Mouse (Mus musculus): ENCODE measurements around the gene Art1. TPM values are rescaled to one million over a fixed set of nuclear protein-coding genes. Genes with fewer than 3 reads are reported as not detected.

The Art1 gene
- 0.78 and 1.7 TPM in 2 replicates for polyA plus RNA-seq (2016; fragmentation: Nextera tagmentation; extraction: Ambion mirVana)

- DNase-seq (ENCODE audit: low spot score): peak; percentile 32
- Histone ChIP-seq H3K9me3 (no peaks in the 10 kb centered on the region), H3K36me3 (0 out of 2 replicates have a peak, but pooled peaks cover 2% of the 10 kb centered on the region), H3K4me1 (replicated peaks) (peaks cover 49% of the 10 kb centered on the region), H3K4me3 (peak within 1 kb of the TSS; percentile 48; the same call in 1 of the 2 replicates), H3K27me3 (ENCODE audit: insufficient read depth, poor library complexity, severe bottlenecking) (peaks cover 11% of the 10 kb centered on the region), H3K27ac (peak within 1 kb of the TSS; percentile 82)
- WGBS: 26% methylated on average over 5 of the region's 5 CpGs
Observed at GRCm38 (mm10) chr7:102101487-102101886, at the start of gene Art1. Gene Art1 (plus strand): TSS chr7:102101743.

- peaks cover 15% of the 10 kb centered on the region for H3K4me1 ChIP-seq (replicated peaks)
- H3K36me3 ChIP-seq: peaks cover 53% of the 10 kb centered on the region
- H3K27me3 ChIP-seq (ENCODE audit: insufficient read depth, poor library complexity, severe bottlenecking): no peaks in the 10 kb centered on the region
- H3K9me3 ChIP-seq: no peaks in the 10 kb centered on the region
- no peak overlapping the region for H3K27ac ChIP-seq
- no peak overlapping the region for H3K4me3 ChIP-seq
- WGBS: 88% methylated on average over 3 of the region's 3 CpGs
- no peak for DNase-seq (ENCODE audit: low spot score)
Observed at GRCm38 (mm10) chr7:102061353-102061752, 40.2 kb upstream of the Art1 start.

- DNase-seq (ENCODE audit: low spot score): no peak
- Histone ChIP-seq H3K27me3 (ENCODE audit: insufficient read depth, poor library complexity, severe bottlenecking) (no peaks in the 10 kb centered on the region), H3K4me3 (no peak overlapping the region), H3K36me3 (peaks cover 46% of the 10 kb centered on the region), H3K4me1 (replicated peaks) (peaks cover 18% of the 10 kb centered on the region), H3K27ac (no peak overlapping the region), H3K9me3 (no peaks in the 10 kb centered on the region)
- 94% methylated on average over 1 of the region's 1 CpGs for WGBS
Observed at GRCm38 (mm10) chr7:102062203-102062602, 39.3 kb upstream of the Art1 start.

- Histone ChIP-seq H3K27ac (no peak overlapping the region), H3K27me3 (ENCODE audit: insufficient read depth, poor library complexity, severe bottlenecking) (no peaks in the 10 kb centered on the region)
Observed at GRCm38 (mm10) chr7:102063891-102064290, 37.7 kb upstream of the Art1 start.

GRCm38 (mm10) chr7:102064655-102065045, 36.9 kb upstream of the Art1 start:
- Histone ChIP-seq H3K27me3 (ENCODE audit: insufficient read depth, poor library complexity, severe bottlenecking) (no peaks in the 10 kb centered on the region), H3K4me3 (peak overlapping the region; percentile 70), H3K9me3 (no peaks in the 10 kb centered on the region), H3K27ac (peak overlapping the region; percentile 90), H3K36me3 (peaks cover 41% of the 10 kb centered on the region), H3K4me1 (replicated peaks) (peaks cover 18% of the 10 kb centered on the region)
- no peak for DNase-seq (ENCODE audit: low spot score)
- under 1% methylated on average over 9 of the region's 9 CpGs for WGBS

More at GRCm38 (mm10) chr7:102063891-102064290, 37.7 kb upstream of the Art1 start:
- Histone ChIP-seq H3K36me3 (peaks cover 44% of the 10 kb centered on the region), H3K4me3 (peak overlapping the region; percentile 70), H3K4me1 (replicated peaks) (peaks cover 18% of the 10 kb centered on the region), H3K9me3 (no peaks in the 10 kb centered on the region)
- DNase-seq (ENCODE audit: low spot score): no peak
- 90% methylated on average over 9 of the region's 9 CpGs for WGBS

- peak within 1 kb of the TSS; percentile 70 for H3K4me3 ChIP-seq
- H3K4me1 ChIP-seq (replicated peaks): peaks cover 18% of the 10 kb centered on the region
- WGBS: under 1% methylated on average over 56 of the region's 56 CpGs
- no peaks in the 10 kb centered on the region for H3K27me3 ChIP-seq (ENCODE audit: insufficient read depth, poor library complexity, severe bottlenecking)
- peak within 1 kb of the TSS; percentile 90 for H3K27ac ChIP-seq
- H3K9me3 ChIP-seq: no peaks in the 10 kb centered on the region
- DNase-seq (ENCODE audit: low spot score): peak; percentile 94
- H3K36me3 ChIP-seq: peaks cover 42% of the 10 kb centered on the region
Observed at GRCm38 (mm10) chr7:102065046-102065891, 36.3 kb upstream of the Art1 start, which contains the start of the genes Rnf121, Xndc1 and Xntrpc. Gene Rnf121 (minus strand): TSS chr7:102065469. Gene Xndc1 (plus strand): TSS chr7:102065511. Gene Xntrpc (plus strand): TSS chr7:102065713.

GRCm38 (mm10) chr7:102066363-102066762, 35.2 kb upstream of the Art1 start:
- Histone ChIP-seq H3K4me1 (replicated peaks) (peaks cover 18% of the 10 kb centered on the region), H3K27ac (peak overlapping the region; percentile 90; the same call in 1 of the 2 replicates), H3K27me3 (ENCODE audit: insufficient read depth, poor library complexity, severe bottlenecking) (no peaks in the 10 kb centered on the region), H3K9me3 (no peaks in the 10 kb centered on the region), H3K4me3 (peak overlapping the region; percentile 70), H3K36me3 (peaks cover 44% of the 10 kb centered on the region)
- DNase-seq (ENCODE audit: low spot score): no peak
- WGBS: 88% methylated on average over 6 of the region's 6 CpGs

- WGBS: 88% methylated on average over 7 of the region's 7 CpGs
Observed at GRCm38 (mm10) chr7:102076714-102077296, 24.7 kb upstream of the Art1 start.

GRCm38 (mm10) chr7:102078517-102078916, 23.0 kb upstream of the Art1 start:
- no peak overlapping the region for H3K27ac ChIP-seq
- WGBS: 82% methylated on average over 7 of the region's 7 CpGs
- no peak overlapping the region for H3K4me3 ChIP-seq
- no peak for DNase-seq (ENCODE audit: low spot score)
- no peaks in the 10 kb centered on the region for H3K27me3 ChIP-seq (ENCODE audit: insufficient read depth, poor library complexity, severe bottlenecking)
- H3K36me3 ChIP-seq: peaks cover 96% of the 10 kb centered on the region
- H3K9me3 ChIP-seq: no peaks in the 10 kb centered on the region
- H3K4me1 ChIP-seq (replicated peaks): no peaks in the 10 kb centered on the region

More at GRCm38 (mm10) chr7:102076714-102077296, 24.7 kb upstream of the Art1 start:
- Histone ChIP-seq H3K36me3 (peaks cover 96% of the 10 kb centered on the region), H3K4me3 (no peak overlapping the region), H3K27ac (no peak overlapping the region), H3K27me3 (ENCODE audit: insufficient read depth, poor library complexity, severe bottlenecking) (no peaks in the 10 kb centered on the region), H3K4me1 (replicated peaks) (no peaks in the 10 kb centered on the region), H3K9me3 (no peaks in the 10 kb centered on the region)
- no peak for DNase-seq (ENCODE audit: low spot score)

- H3K27ac ChIP-seq: no peak overlapping the region
- no peak for DNase-seq (ENCODE audit: low spot score)
- H3K4me1 ChIP-seq (replicated peaks): no peaks in the 10 kb centered on the region
- H3K4me3 ChIP-seq: no peak overlapping the region
- WGBS: 92% methylated on average over 8 of the region's 8 CpGs
- H3K27me3 ChIP-seq (ENCODE audit: insufficient read depth, poor library complexity, severe bottlenecking): no peaks in the 10 kb centered on the region
- peaks cover 96% of the 10 kb centered on the region for H3K36me3 ChIP-seq
- no peaks in the 10 kb centered on the region for H3K9me3 ChIP-seq
Observed at GRCm38 (mm10) chr7:102080311-102080710, 21.2 kb upstream of the Art1 start.

- H3K27me3 ChIP-seq (ENCODE audit: insufficient read depth, poor library complexity, severe bottlenecking): no peaks in the 10 kb centered on the region
- WGBS: 94% methylated on average over 5 of the region's 5 CpGs
- no peaks in the 10 kb centered on the region for H3K4me1 ChIP-seq (replicated peaks)
- no peak overlapping the region for H3K27ac ChIP-seq
- H3K36me3 ChIP-seq: peaks cover 92% of the 10 kb centered on the region
- DNase-seq (ENCODE audit: low spot score): no peak
- H3K9me3 ChIP-seq: no peaks in the 10 kb centered on the region
- no peak overlapping the region for H3K4me3 ChIP-seq
Observed at GRCm38 (mm10) chr7:102081784-102082183, 19.8 kb upstream of the Art1 start.

GRCm38 (mm10) chr7:102082816-102083215, 18.7 kb upstream of the Art1 start, which contains the start of gene Trpc2:
Gene Trpc2 (plus strand): TSS chr7:102083116.
- no peak for DNase-seq (ENCODE audit: low spot score)
- Histone ChIP-seq H3K27ac (no peak within 1 kb of the TSS), H3K4me3 (no peak within 1 kb of the TSS), H3K36me3 (peaks cover 89% of the 10 kb centered on the region), H3K4me1 (replicated peaks) (no peaks in the 10 kb centered on the region), H3K9me3 (no peaks in the 10 kb centered on the region), H3K27me3 (ENCODE audit: insufficient read depth, poor library complexity, severe bottlenecking) (no peaks in the 10 kb centered on the region)
- WGBS: 87% methylated on average over 5 of the region's 5 CpGs

Data from hindbrain, embryonic 10.5 days (tissue).